Mouse (Mus musculus) ES-Bruce4 (cell line): ENCODE measurements around the gene Rpl22.

ENCODE experiments used
- CTCF ChIP-seq: IDR thresholded peaks from one replicate; pipeline ENCODE4 v1.8.1; 2011; ENCODE audit warnings: low read depth, low read length
- EP300 ChIP-seq: IDR thresholded peaks from 2 replicates; pipeline ENCODE4 v1.6.1; 2011; ENCODE audit warnings: low read depth, low read length; ENCODE audit not compliant: insufficient read depth

GRCm38 (mm10) chr4:152283186-152283950 lies 42.2 kb upstream of the Rpl22 start:
- 0 out of 2 replicates have a peak, but pooled peaks have one; percentile 12 for TF ChIP-seq EP300
- peak; percentile 77 for TF ChIP-seq CTCF
